Mouse (Mus musculus): ENCODE measurements around the gene Mccc2.

Mccc2 gene

DNA sequence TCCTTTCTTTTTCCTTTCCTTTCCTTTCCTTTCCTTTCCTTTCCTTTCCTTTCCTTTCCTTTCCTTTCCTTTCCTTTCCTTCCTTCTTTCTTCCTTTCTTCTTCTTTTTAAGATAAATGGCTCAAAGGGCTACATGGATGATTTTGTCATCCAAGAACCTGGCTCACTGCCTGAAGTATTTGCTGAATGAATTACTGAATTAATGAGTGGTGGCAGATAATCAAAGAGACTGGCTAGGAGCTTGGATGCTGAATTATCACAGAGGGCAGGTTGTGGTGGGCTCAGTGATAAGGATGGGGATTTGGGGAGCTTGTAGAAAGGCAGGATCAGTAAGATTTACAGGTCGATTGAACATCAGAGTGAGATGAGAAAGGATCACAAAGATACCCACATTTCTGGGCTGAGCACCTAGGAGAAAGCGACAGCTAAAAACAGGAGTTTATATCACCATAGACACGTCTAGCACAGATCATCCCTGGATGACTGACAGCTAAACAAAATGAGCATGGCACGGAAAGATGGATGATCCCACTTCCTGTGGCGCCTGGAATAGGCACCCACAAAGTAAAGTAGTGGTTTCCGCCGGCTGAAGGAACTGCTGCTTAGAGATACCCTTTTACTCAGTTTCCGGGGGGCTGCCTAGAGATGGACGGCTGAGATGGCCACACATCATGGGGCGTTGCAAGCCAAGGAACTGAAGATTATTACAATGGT, 76.7 kb downstream of the Mccc2 start:
- no peak for DNase-seq (ENCODE audit: low spot score)

DNA sequence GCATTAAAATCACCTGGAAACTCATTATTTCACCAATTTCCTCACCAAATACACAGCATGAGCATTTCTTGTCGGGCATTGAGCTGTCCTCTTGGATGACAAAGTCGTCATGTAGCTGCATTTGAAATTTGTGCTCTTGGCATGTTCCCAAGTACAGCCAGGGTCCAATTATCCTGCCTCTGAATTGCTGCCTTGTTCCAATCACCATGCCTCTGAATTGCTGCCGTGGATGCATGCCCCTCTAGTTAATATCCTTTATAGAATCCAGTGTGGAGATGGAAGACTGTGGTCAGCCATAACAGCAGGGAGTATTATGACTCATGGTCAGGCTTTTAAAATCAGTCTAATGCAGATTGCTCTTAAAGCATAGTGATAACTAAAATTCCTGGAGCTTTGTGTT, 77.7 kb downstream of the Mccc2 start:
- no peak for DNase-seq (ENCODE audit: low spot score)

DNA sequence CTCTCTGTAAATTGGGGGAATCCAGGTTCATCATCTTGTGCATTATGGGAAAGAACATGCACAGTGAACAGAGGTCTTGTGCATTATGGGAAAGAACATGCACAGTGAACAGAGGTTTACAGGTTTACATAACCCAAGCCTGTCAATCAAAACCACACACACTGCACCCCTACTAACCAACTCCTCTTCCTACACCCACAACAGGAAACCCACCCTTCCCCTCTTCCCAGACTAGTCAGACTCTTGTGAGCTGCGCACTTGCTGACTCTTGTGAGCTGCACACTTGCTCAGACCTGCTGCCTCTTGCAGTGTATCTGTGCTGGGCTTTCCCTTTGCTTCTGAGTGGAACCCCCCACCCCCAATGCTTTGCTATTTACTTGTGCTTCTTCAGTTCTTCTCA, 83.0 kb downstream of the Mccc2 start:
- no peak for DNase-seq (ENCODE audit: low spot score)

- no peak for DNase-seq (ENCODE audit: low spot score)
Observed at GRCm38 (mm10) chr13:99931502-99931901, 83.9 kb downstream of the Mccc2 start.

- DNase-seq (ENCODE audit: low spot score): peak; percentile 50
Observed at GRCm38 (mm10) chr13:99926249-99926648, 89.2 kb downstream of the Mccc2 start.

DNA sequence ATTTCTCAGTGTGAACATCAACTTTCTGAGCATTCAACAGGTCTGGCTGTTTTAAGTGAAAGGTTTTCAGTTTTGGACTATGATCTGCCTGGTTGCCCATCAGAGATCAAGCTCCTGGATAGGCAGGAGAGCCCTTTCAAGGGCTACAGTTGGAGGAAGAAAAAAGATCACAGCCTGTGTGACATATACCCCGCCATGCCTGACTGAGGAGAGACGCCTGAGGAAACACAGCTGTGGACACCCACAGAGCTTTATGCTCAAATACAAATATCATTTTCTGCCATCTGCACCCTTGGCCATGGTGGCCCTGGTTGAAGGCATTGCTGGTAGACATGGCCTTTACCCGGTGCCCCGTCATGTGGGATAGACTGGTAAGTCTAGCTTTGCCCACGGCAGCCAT, 99.8 kb downstream of the Mccc2 start:
- DNase-seq (ENCODE audit: low spot score): no peak

- DNase-seq (ENCODE audit: low spot score): no peak
Observed at GRCm38 (mm10) chr13:99900965-99901364, 114.5 kb downstream of the Mccc2 start, which contains the start of gene Cartpt. Gene Cartpt, minus strand, starts transcription at chr13:99901091.

DNA sequence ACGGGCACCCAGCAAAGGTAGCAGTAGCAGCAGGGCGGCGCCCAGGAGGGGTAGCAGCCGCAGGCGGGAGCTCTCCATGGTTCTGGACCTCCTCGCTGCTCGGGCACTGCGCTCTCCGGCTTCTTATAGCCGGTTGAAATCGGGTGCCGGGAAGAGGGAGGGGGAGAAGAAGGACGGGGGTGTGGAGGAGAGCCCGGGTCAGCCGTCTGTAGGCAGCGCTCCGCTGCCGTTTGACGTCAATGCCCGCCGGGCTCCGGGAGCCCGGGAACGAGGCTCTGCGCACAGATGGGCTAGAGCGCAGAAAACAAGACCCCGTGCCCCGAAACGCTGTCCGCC, 114.9 kb downstream of the Mccc2 start:
- DNase-seq (ENCODE audit: low spot score): peak; percentile 76

DNA sequence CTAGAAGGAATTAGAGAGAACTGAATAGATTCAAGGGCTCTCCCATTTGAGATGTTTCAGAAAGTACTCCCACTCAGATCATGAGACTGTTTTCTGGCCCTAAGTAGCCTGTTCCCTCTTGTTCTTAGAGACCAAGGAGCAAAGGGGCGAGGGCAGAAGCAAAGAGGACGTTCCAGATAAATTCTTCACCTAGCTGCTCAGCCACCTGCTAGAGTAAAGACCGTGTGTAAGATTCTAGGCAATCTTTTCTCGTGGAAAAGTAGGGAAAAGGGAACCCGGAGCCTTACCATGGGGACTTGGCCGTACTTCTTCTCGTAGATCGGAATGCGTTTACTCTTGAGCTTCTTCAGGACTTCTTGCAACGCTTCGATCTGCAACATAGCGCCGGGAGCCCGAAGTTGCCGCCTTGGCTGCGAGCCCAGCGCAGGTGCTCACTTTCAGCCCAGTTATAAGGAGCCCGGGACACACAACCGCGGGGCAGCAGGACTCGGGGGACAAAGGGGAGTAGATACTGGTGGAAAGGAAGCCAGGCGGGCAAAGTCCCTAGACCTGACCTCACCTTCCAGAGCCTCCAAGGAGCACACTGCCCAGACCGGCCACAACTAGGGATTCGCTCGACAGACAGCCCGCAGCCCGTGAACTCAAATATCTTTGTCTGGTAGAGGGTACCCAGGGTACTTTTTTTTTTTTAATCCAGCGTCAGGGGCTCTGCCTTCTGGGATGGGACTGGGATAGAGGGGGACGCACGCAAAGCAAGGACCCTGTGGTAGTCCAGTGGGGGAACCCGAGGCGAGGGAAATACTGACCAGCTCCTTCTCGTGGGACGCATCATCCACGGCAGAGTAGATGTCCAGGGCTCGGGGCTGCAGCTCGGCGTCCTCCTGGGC, 115.5 kb downstream of the Mccc2 start:
- DNase-seq (ENCODE audit: low spot score): peak; percentile 23

GRCm38 (mm10) chr13:99898816-99899215, 116.6 kb downstream of the Mccc2 start:
- DNase-seq (ENCODE audit: low spot score): no peak

Data from retina, embryonic 14.5 days (tissue).